Mouse (Mus musculus): ENCODE data around the gene Pink1. TPM values are rescaled to one million over a fixed set of nuclear protein-coding genes. Genes with fewer than 3 reads are reported as not detected.

Pink1 gene
- polyA plus RNA-seq, 1 experiment from 2014 or later, result 50.5 TPM

DNA sequence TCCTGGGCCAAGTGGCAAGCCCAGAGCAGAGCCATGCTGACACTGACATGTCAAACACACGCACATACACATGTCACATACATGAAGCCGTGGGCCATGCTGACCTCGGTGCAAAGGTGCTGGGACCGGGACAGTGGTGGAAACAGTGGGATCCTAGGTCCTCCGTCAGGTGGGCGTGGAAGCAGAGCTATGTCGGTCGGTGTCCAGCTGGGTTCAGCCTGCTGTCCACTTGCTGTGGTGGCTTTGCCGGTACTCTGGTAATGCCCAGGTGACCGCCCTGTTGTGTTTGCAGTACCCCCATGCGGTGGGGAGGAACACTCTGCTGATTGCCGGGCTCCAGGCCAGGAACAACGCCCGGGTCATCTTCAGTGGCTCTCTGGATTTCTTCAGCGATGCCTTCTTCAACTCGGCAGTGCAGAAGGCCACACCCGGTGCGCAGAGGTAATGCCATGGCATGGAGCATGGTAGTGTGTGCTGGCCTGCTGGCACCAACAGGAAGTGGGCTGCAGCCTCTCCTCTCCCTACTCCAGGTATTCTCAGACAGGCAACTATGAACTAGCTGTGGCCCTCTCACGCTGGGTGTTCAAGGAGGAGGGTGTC, 15.7 kb downstream of the Pink1 start:
- H3K9ac ChIP-seq, result no peak overlapping the region
- no peak overlapping the region for H3K27ac ChIP-seq
- 94% methylated on average over 19 of the region's 19 CpGs for WGBS
- no peaks in the 10 kb centered on the region for H3K9me3 ChIP-seq
- no peaks in the 10 kb centered on the region for H3K27me3 ChIP-seq
- H3K36me3 ChIP-seq, result peaks cover 85% of the 10 kb centered on the region
- no peak overlapping the region for H3K4me3 ChIP-seq
- no peak overlapping the region for H3K4me2 ChIP-seq (replicated peaks)
- no peak for ATAC-seq (ENCODE audit: low FRiP score, low read depth)
- H3K4me1 ChIP-seq, result peaks cover 9% of the 10 kb centered on the region

DNA sequence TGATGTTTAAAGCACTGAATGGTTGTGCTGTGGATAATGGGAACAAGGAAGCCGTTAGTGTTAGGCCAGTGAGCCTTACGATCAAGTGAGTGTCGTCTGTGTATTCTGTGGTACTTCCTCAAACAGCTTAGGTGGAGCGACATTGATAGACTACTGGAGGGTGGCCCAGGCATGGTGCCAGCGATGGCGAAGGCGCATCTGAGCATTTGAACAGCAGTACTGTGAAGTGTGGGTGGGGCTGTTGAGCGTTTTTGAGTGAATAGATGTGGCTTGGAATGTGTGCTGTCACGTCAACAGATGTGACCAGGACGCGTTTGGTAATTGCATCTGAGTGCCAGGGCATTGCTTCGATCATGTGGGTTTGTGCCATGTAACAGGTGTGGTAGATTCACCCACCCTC, 18.4 kb downstream of the Pink1 start:
- Histone ChIP-seq H3K4me3 (no peak overlapping the region), H3K9ac (peak overlapping the region; percentile 39; the same call in 1 of the 2 replicates), H3K9me3 (no peaks in the 10 kb centered on the region), H3K27me3 (no peaks in the 10 kb centered on the region), H3K4me2 (replicated peaks) (no peak overlapping the region), H3K4me1 (peaks cover 22% of the 10 kb centered on the region), H3K36me3 (peaks cover 58% of the 10 kb centered on the region), H3K27ac (no peak overlapping the region)
- no peak for ATAC-seq (ENCODE audit: low FRiP score, low read depth)
- 90% methylated on average over 12 of the region's 12 CpGs for WGBS

DNA sequence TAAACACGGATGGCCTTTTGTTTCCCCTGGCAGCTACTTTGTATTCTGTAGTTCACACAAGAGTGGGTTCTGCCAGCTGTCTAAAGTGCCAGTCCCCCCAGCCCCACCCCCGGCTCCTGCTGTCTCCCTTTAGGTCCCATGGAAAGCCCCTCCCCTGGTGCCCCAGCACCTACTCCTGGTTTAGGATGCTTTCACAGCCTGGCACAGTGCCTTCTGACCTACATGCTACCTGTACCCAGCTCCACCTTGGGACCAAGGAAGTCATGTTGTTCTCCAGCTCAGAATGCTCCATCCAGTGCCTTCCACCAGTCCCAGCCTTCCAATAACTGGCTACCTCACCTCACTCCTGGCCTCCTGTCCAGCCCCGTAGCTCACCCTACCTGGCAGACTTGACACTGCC, 19.1 kb downstream of the Pink1 start:
- Histone ChIP-seq H3K36me3 (peaks cover 51% of the 10 kb centered on the region), H3K9ac (no peak overlapping the region), H3K4me2 (replicated peaks) (no peak overlapping the region), H3K4me1 (peaks cover 22% of the 10 kb centered on the region), H3K9me3 (no peaks in the 10 kb centered on the region), H3K27ac (no peak overlapping the region), H3K27me3 (no peaks in the 10 kb centered on the region), H3K4me3 (no peak overlapping the region)
- no peak for ATAC-seq (ENCODE audit: low FRiP score, low read depth)
- WGBS, result 88% methylated on average over 3 of the region's 3 CpGs

- under 1% methylated on average over 62 of the region's 64 CpGs for WGBS
- H3K27ac ChIP-seq, result peak within 1 kb of the TSS; percentile 73
Observed at GRCm38 (mm10) chr4:138304340-138305104, 21.6 kb downstream of the Pink1 start, which contains the start of gene Ddost. Gene Ddost, plus strand, starts transcription at chr4:138304730.

DNA sequence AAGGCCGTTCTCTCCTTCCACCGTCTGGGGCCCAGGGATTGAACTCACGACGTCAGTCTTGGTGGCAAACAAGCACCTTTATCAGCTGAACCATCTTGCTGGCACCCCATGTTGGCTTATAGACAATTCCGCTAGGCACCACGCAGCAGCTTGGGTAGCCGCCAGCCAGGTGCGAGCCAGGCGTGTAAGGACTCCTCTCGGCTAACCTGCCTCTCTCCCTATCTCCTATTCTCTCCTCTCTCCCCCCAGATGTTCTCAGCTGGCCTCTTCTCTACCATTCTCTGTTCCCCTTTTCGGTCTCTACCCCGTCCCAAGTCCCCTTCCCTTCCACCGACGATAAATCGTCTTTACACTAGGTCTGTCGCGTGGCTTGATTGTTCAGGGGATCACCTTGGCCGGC, 22.4 kb downstream of the Pink1 start:
- ATAC-seq (ENCODE audit: low FRiP score, low read depth), result no peak
- Histone ChIP-seq H3K4me3 (peak overlapping the region; percentile 97), H3K27me3 (no peaks in the 10 kb centered on the region), H3K9me3 (no peaks in the 10 kb centered on the region; the same call in 1 of the 2 replicates), H3K27ac (peak overlapping the region; percentile 52; the same call in 1 of the 2 replicates), H3K9ac (peak overlapping the region; percentile 80), H3K4me1 (peaks cover 22% of the 10 kb centered on the region), H3K4me2 (replicated peaks) (peak overlapping the region; percentile 90), H3K36me3 (peaks cover 20% of the 10 kb centered on the region)
- WGBS, result 13% methylated on average over 18 of the region's 18 CpGs

More at GRCm38 (mm10) chr4:138304340-138305104, 21.6 kb downstream of the Pink1 start, which contains the start of gene Ddost:
- H3K27me3 ChIP-seq, result no peaks in the 10 kb centered on the region
- H3K9me3 ChIP-seq, result no peaks in the 10 kb centered on the region; the same call in 1 of the 2 replicates
- ATAC-seq (ENCODE audit: low FRiP score, low read depth), result peak; percentile 97
- H3K4me3 ChIP-seq, result peak within 1 kb of the TSS; percentile 97
- H3K4me1 ChIP-seq, result peaks cover 22% of the 10 kb centered on the region
- H3K9ac ChIP-seq, result peak within 1 kb of the TSS; percentile 96
- H3K36me3 ChIP-seq, result peaks cover 28% of the 10 kb centered on the region
- peak within 1 kb of the TSS; percentile 90 for H3K4me2 ChIP-seq (replicated peaks)

- Histone ChIP-seq H3K36me3 (peaks cover 12% of the 10 kb centered on the region), H3K9me3 (no peaks in the 10 kb centered on the region; the same call in 1 of the 2 replicates), H3K27ac (no peak overlapping the region), H3K4me3 (no peak overlapping the region), H3K4me1 (peaks cover 22% of the 10 kb centered on the region), H3K27me3 (no peaks in the 10 kb centered on the region), H3K9ac (no peak overlapping the region), H3K4me2 (replicated peaks) (peak overlapping the region; percentile 90)
- 89% methylated on average over 3 of the region's 3 CpGs for WGBS
- no peak for ATAC-seq (ENCODE audit: low FRiP score, low read depth)
Observed at GRCm38 (mm10) chr4:138303011-138303410, 23.1 kb downstream of the Pink1 start.

GRCm38 (mm10) chr4:138301271-138301780, 24.8 kb downstream of the Pink1 start:
- Histone ChIP-seq H3K9me3 (no peaks in the 10 kb centered on the region; the same call in 1 of the 2 replicates), H3K4me1 (peaks cover 20% of the 10 kb centered on the region), H3K4me2 (replicated peaks) (no peak overlapping the region), H3K9ac (no peak overlapping the region), H3K36me3 (no peaks in the 10 kb centered on the region; the same call in 1 of the 2 replicates), H3K27me3 (no peaks in the 10 kb centered on the region), H3K27ac (no peak overlapping the region), H3K4me3 (no peak overlapping the region)
- no peak for ATAC-seq (ENCODE audit: low FRiP score, low read depth)
- 90% methylated on average over 10 of the region's 10 CpGs for WGBS

GRCm38 (mm10) chr4:138293949-138294550, 32.1 kb downstream of the Pink1 start:
- Histone ChIP-seq H3K27me3 (no peaks in the 10 kb centered on the region), H3K9ac (no peak overlapping the region), H3K36me3 (no peaks in the 10 kb centered on the region), H3K9me3 (no peaks in the 10 kb centered on the region), H3K4me3 (no peak overlapping the region), H3K4me1 (no peaks in the 10 kb centered on the region), H3K4me2 (replicated peaks) (no peak overlapping the region), H3K27ac (no peak overlapping the region)
- no peak for ATAC-seq (ENCODE audit: low FRiP score, low read depth)
- WGBS, result 84% methylated on average over 11 of the region's 14 CpGs

GRCm38 (mm10) chr4:138293261-138293948, 32.7 kb downstream of the Pink1 start:
- H3K27me3 ChIP-seq, result no peaks in the 10 kb centered on the region
- no peaks in the 10 kb centered on the region for H3K4me1 ChIP-seq
- 81% methylated on average over 18 of the region's 18 CpGs for WGBS
- H3K9ac ChIP-seq, result no peak overlapping the region
- ATAC-seq (ENCODE audit: low FRiP score, low read depth), result no peak
- no peak overlapping the region for H3K4me3 ChIP-seq
- H3K9me3 ChIP-seq, result no peaks in the 10 kb centered on the region
- no peak overlapping the region for H3K27ac ChIP-seq
- H3K36me3 ChIP-seq, result no peaks in the 10 kb centered on the region
- H3K4me2 ChIP-seq (replicated peaks), result no peak overlapping the region

DNA sequence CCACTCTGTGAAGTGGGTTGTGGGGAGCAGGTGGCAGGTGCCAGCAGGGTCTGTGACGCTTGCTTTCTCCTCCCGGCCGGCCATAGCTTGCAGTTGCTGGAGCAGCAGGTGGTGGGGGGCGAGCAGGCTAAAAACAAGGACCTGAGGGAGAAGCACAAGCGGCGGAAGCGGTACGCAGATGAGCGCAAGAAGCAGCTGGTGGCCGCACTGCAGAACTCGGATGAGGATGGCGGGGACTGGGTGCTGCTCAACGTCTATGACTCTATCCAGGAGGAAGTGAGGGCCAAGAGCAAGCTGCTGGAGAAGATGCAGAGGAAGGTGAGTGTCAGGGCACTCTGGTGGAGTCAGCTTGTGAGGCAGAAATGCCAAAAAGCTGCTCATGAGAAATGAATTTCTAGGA, 34.1 kb downstream of the Pink1 start:
- Histone ChIP-seq H3K27ac (no peak overlapping the region), H3K4me1 (no peaks in the 10 kb centered on the region), H3K9me3 (no peaks in the 10 kb centered on the region), H3K27me3 (0 out of 2 replicates have a peak, but pooled peaks cover 4% of the 10 kb centered on the region), H3K36me3 (no peaks in the 10 kb centered on the region), H3K9ac (no peak overlapping the region), H3K4me2 (replicated peaks) (no peak overlapping the region), H3K4me3 (no peak overlapping the region)
- no peak for ATAC-seq (ENCODE audit: low FRiP score, low read depth)
- WGBS, result 87% methylated on average over 13 of the region's 13 CpGs

- 83% methylated on average over 7 of the region's 7 CpGs for WGBS
- Histone ChIP-seq H3K4me2 (replicated peaks) (no peak overlapping the region), H3K36me3 (no peaks in the 10 kb centered on the region), H3K27me3 (0 out of 2 replicates have a peak, but pooled peaks cover 4% of the 10 kb centered on the region), H3K9me3 (no peaks in the 10 kb centered on the region), H3K9ac (no peak overlapping the region), H3K4me3 (no peak overlapping the region), H3K27ac (no peak overlapping the region), H3K4me1 (no peaks in the 10 kb centered on the region)
- ATAC-seq (ENCODE audit: low FRiP score, low read depth), result no peak
Observed at GRCm38 (mm10) chr4:138288691-138289090, 37.4 kb downstream of the Pink1 start.
